Mouse (Mus musculus) spleen, adult 2 months (tissue): ENCODE data around the gene Hacl1.

Experiments used
- CTCF ChIP-seq: fragments of 200-500 bp; IDR thresholded peaks from 2 replicates; pipeline ENCODE4 v1.5.1; 2011; ENCODE audit warnings: mild to moderate bottlenecking, inconsistent platforms; ENCODE audit not compliant: insufficient read depth, insufficient read length, insufficient replicate concordance; ENCODE audit errors: extremely low read depth
- POLR2A ChIP-seq: fragments of 200-500 bp; IDR thresholded peaks from 2 replicates; pipeline ENCODE4 v1.6.1; 2011; ENCODE audit warnings: low read depth, low read length, inconsistent platforms

GRCm38 (mm10) chr14:31654816-31655215 lies 13.7 kb upstream of the Hacl1 start:
- no peak for TF ChIP-seq CTCF
- TF ChIP-seq POLR2A: no peak
